Mouse (Mus musculus): ENCODE results near the gene Vps9d1. TPM values are rescaled to one million over a fixed set of nuclear protein-coding genes. Genes with fewer than 3 reads are reported as not detected.
"Not testable (repeated sequence)": the region's sequence is repeated elsewhere in the genome, so short reads cannot be mapped to it uniquely, and the experiment has no call there.

Gene Vps9d1
- polyA plus RNA-seq, 1 experiment from 2014 or later, result 29.4 TPM

DNA sequence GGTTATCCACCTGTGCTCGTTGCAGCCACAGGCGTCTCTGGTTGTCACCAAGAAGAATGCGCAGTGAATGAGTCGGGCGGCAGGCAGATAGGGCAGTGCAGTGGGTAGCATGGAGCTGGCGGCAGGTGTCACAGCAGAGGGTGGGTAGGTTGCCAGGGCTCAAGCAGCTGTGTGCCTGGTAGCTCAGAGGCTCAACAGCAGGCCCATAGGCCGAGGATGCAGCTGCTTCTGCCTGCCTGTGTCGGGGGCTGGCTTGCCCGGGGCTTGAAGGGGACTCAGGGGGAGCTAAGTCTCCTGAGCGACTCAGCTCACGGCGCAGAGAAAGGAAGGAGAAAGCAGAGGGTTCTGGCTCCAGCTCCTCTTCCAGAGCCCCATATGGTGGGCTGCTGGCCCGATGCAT, 20.8 kb downstream of the Vps9d1 start:
- H3K9ac ChIP-seq, result no peak overlapping the region
- peaks cover 20% of the 10 kb centered on the region for H3K36me3 ChIP-seq
- WGBS, result 56% methylated on average over 13 of the region's 13 CpGs
- no peak for ATAC-seq (ENCODE audit: insufficient number of reproducible peaks, low FRiP score, low TSS enrichment, low read depth)
- H3K4me2 ChIP-seq, result no peak overlapping the region
- H3K9me3 ChIP-seq, result no peaks in the 10 kb centered on the region
- H3K27ac ChIP-seq, result no peak overlapping the region
- no peak overlapping the region for H3K4me3 ChIP-seq
- peaks cover 32% of the 10 kb centered on the region for H3K27me3 ChIP-seq
- peaks cover 29% of the 10 kb centered on the region for H3K4me1 ChIP-seq

- 28% methylated on average over 7 of the region's 7 CpGs for WGBS
- no peak for ATAC-seq (ENCODE audit: insufficient number of reproducible peaks, low FRiP score, low TSS enrichment, low read depth)
- H3K4me2 ChIP-seq, result no peak overlapping the region
- H3K27me3 ChIP-seq, result peaks cover 32% of the 10 kb centered on the region
- H3K27ac ChIP-seq, result no peak overlapping the region
- H3K4me3 ChIP-seq, result no peak overlapping the region
- H3K9ac ChIP-seq, result no peak overlapping the region
- peaks cover 29% of the 10 kb centered on the region for H3K4me1 ChIP-seq
- no peaks in the 10 kb centered on the region for H3K9me3 ChIP-seq
- peaks cover 26% of the 10 kb centered on the region for H3K36me3 ChIP-seq
These were observed 21.6 kb downstream of the Vps9d1 start for GRCm38 (mm10) chr8:123232553-123232952.

GRCm38 (mm10) chr8:123231742-123232141, 22.4 kb downstream of the Vps9d1 start:
- no peaks in the 10 kb centered on the region for H3K9me3 ChIP-seq
- 61% methylated on average over 5 of the region's 5 CpGs for WGBS
- H3K36me3 ChIP-seq, result peaks cover 34% of the 10 kb centered on the region
- no peak overlapping the region for H3K9ac ChIP-seq
- no peak overlapping the region for H3K4me3 ChIP-seq
- H3K27ac ChIP-seq, result no peak overlapping the region
- ATAC-seq (ENCODE audit: insufficient number of reproducible peaks, low FRiP score, low TSS enrichment, low read depth), result no peak
- H3K4me2 ChIP-seq, result no peak overlapping the region
- H3K4me1 ChIP-seq, result peaks cover 29% of the 10 kb centered on the region
- peaks cover 32% of the 10 kb centered on the region for H3K27me3 ChIP-seq

GRCm38 (mm10) chr8:123230326-123230725, 23.8 kb downstream of the Vps9d1 start:
- not testable (repeated sequence) for ATAC-seq (ENCODE audit: insufficient number of reproducible peaks, low FRiP score, low TSS enrichment, low read depth)

GRCm38 (mm10) chr8:123228416-123228815, 25.7 kb downstream of the Vps9d1 start:
- H3K9ac ChIP-seq, result no peak overlapping the region
- peaks cover 22% of the 10 kb centered on the region for H3K4me1 ChIP-seq
- 92% methylated on average over 1 of the region's 1 CpGs for WGBS
- no peak for ATAC-seq (ENCODE audit: insufficient number of reproducible peaks, low FRiP score, low TSS enrichment, low read depth)
- H3K4me3 ChIP-seq, result no peak overlapping the region
- H3K36me3 ChIP-seq, result peaks cover 34% of the 10 kb centered on the region
- H3K9me3 ChIP-seq, result no peaks in the 10 kb centered on the region
- H3K4me2 ChIP-seq, result no peak overlapping the region
- no peak overlapping the region for H3K27ac ChIP-seq
- H3K27me3 ChIP-seq, result peaks cover 11% of the 10 kb centered on the region

More at GRCm38 (mm10) chr8:123230326-123230725, 23.8 kb downstream of the Vps9d1 start:
- H3K27ac ChIP-seq, H3K4me3 ChIP-seq, H3K9ac ChIP-seq, H3K9me3 ChIP-seq, H3K4me2 ChIP-seq: not testable (repeated sequence)
- WGBS, result 80% methylated on average over 11 of the region's 11 CpGs
- Histone ChIP-seq H3K36me3 (peaks cover 34% of the 10 kb centered on the region), H3K4me1 (peaks cover 25% of the 10 kb centered on the region), H3K27me3 (peaks cover 28% of the 10 kb centered on the region)

DNA sequence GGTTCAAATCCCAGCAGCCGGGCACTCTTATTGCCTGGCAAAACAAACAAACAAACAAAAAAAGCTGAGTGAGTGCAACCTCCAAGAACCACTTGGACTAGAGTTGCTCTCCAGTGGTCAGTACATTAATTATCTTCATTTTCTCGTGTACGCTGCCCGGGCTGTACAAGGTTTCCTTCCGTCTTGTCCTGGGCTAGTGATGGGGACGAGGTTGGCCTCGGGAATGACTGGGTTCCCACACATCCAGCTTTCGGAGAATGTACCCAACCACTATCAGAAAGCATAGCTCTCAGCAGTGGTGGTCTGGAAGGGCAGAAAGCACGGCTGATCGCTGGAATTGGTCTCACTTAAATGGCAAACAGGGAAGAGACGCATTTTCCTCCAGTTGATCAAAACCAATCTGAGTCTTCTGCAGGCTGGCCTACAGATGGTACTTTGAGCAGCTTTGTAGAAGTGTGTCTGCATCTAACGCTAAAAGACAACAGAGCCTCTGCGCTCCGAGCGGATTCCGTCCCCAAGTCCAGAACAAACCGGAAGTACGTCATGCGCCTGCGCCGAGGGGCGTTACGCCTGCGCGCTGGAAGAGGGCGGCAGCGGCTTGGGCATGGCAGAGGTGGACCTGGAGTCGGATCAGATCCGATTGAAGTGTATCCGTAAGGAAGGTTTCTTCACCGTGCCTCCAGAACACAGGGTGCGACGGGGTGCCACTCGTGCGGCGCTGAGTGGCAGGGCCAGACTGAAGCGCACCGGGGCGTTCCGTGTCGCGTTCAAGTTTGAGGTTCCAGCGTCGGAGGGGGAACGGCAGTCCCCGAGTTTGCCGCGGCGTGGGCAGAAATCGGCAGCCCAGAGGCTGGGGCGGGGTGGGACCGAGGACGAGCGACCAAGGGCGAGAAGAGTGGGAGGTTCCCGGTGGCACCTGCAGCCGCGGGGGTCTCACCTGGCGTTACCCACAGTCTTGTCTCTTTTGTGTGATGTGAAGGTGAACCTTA, 29.6 kb downstream of the Vps9d1 start, which contains the start of gene Cdk10:
TSS of gene Cdk10 (plus strand) at position 565 of the 989 bp plus-strand sequence.
- Histone ChIP-seq H3K4me3 (peak within 1 kb of the TSS; percentile 89), H3K36me3 (peaks cover 27% of the 10 kb centered on the region), H3K27ac (peak within 1 kb of the TSS; percentile 91), H3K9ac (peak within 1 kb of the TSS; percentile 88), H3K4me2 (peak within 1 kb of the TSS; percentile 87), H3K27me3 (no peaks in the 10 kb centered on the region), H3K4me1 (peaks cover 15% of the 10 kb centered on the region), H3K9me3 (no peaks in the 10 kb centered on the region)
- peak; percentile 67; the same call in 1 of the 2 replicates for ATAC-seq (ENCODE audit: insufficient number of reproducible peaks, low FRiP score, low TSS enrichment, low read depth)
- 3% methylated on average over 59 of the region's 59 CpGs for whole genome bisulfite sequencing

DNA sequence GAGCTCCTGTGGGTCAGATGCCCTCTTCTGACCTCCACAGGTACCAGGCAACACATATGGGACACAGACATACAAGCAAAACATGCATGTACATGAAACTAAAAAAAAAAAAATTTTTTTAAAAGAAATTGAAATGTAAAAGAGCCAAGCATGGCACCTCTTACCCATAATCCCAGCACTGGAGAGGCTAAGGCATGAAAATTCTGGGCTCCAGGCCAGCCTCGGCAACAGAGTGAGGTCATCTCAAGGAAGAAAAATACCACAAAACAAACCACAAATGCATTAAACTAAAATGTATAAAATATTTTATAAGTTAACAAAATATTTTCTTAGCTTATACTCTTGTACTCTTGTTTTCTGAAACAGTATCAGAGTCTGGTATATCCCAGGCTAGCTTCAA, 33.2 kb downstream of the Vps9d1 start:
- Histone ChIP-seq H3K27me3 (no peaks in the 10 kb centered on the region), H3K4me1 (peaks cover 14% of the 10 kb centered on the region), H3K9me3 (no peaks in the 10 kb centered on the region), H3K4me2 (no peak overlapping the region), H3K27ac (no peak overlapping the region), H3K36me3 (no peaks in the 10 kb centered on the region), H3K9ac (no peak overlapping the region), H3K4me3 (no peak overlapping the region)
- 39% methylated on average over 1 of the region's 1 CpGs for WGBS
- no peak for ATAC-seq (ENCODE audit: insufficient number of reproducible peaks, low FRiP score, low TSS enrichment, low read depth)

GRCm38 (mm10) chr8:123215430-123215829, 38.7 kb downstream of the Vps9d1 start:
- Histone ChIP-seq H3K4me3 (no peak overlapping the region), H3K36me3 (0 out of 2 replicates have a peak, but pooled peaks cover 1% of the 10 kb centered on the region), H3K4me2 (no peak overlapping the region), H3K9ac (no peak overlapping the region), H3K27me3 (no peaks in the 10 kb centered on the region), H3K9me3 (no peaks in the 10 kb centered on the region), H3K4me1 (peaks cover 24% of the 10 kb centered on the region), H3K27ac (no peak overlapping the region)
- 80% methylated on average over 3 of the region's 3 CpGs for WGBS
- ATAC-seq (ENCODE audit: insufficient number of reproducible peaks, low FRiP score, low TSS enrichment, low read depth), result no peak

- Histone ChIP-seq H3K9me3 (no peaks in the 10 kb centered on the region), H3K4me3 (peak overlapping the region; percentile 98), H3K27me3 (no peaks in the 10 kb centered on the region), H3K27ac (peak overlapping the region; percentile 43; the same call in 1 of the 2 replicates), H3K4me1 (peaks cover 24% of the 10 kb centered on the region), H3K4me2 (peak overlapping the region; percentile 86), H3K9ac (peak overlapping the region; percentile 97), H3K36me3 (peaks cover 23% of the 10 kb centered on the region)
- 13% methylated on average over 22 of the region's 22 CpGs for WGBS
- no peak for ATAC-seq (ENCODE audit: insufficient number of reproducible peaks, low FRiP score, low TSS enrichment, low read depth)
These were observed 40.9 kb downstream of the Vps9d1 start for GRCm38 (mm10) chr8:123213118-123213772.

- WGBS, result 2% methylated on average over 63 of the region's 76 CpGs
- peak; percentile 89 for ATAC-seq (ENCODE audit: insufficient number of reproducible peaks, low FRiP score, low TSS enrichment, low read depth)
- H3K4me2 ChIP-seq, result peak within 1 kb of the TSS; percentile 86
These were observed 41.6 kb downstream of the Vps9d1 start, which contains the start of the genes Chmp1a and Spata33 for GRCm38 (mm10) chr8:123212321-123213117. Gene Chmp1a (minus strand): TSS chr8:123212763. Gene Spata33 (plus strand): TSS chr8:123212832.

DNA sequence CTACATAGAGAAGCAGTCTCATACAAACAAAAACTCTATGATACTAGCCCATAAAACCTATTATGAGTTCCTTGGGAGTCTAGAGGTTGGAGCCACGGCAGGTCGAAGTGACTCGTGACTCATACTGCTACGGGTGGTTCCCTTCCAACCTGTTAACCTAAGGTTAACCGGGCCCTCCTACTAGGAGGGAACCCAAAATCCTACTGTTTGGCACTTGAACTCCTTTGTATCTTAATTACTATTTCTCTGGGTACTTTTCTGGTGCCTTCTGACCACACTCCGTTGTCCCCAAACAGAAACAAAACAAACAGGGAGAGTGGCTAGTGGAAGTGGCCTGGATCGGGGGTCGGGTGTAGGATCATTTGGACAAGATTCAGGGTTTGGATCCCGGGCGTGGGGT, 42.3 kb downstream of the Vps9d1 start:
- H3K36me3 ChIP-seq, result peaks cover 37% of the 10 kb centered on the region
- H3K9me3 ChIP-seq, result no peaks in the 10 kb centered on the region
- H3K27ac ChIP-seq, result 0 out of 2 replicates have a peak overlapping the region, but pooled peaks have one; percentile 51
- H3K4me1 ChIP-seq, result peaks cover 24% of the 10 kb centered on the region
- no peaks in the 10 kb centered on the region for H3K27me3 ChIP-seq
- peak overlapping the region; percentile 86 for H3K4me2 ChIP-seq
- 39% methylated on average over 10 of the region's 10 CpGs for WGBS
- ATAC-seq (ENCODE audit: insufficient number of reproducible peaks, low FRiP score, low TSS enrichment, low read depth), result no peak
- H3K9ac ChIP-seq, result peak overlapping the region; percentile 97
- peak overlapping the region; percentile 98 for H3K4me3 ChIP-seq

More at GRCm38 (mm10) chr8:123212321-123213117, 41.6 kb downstream of the Vps9d1 start, which contains the start of the genes Chmp1a and Spata33:
- H3K27me3 ChIP-seq, result no peaks in the 10 kb centered on the region
- H3K27ac ChIP-seq, result peak within 1 kb of the TSS; percentile 51
- H3K36me3 ChIP-seq, result peaks cover 31% of the 10 kb centered on the region
- peaks cover 24% of the 10 kb centered on the region for H3K4me1 ChIP-seq
- no peaks in the 10 kb centered on the region for H3K9me3 ChIP-seq
- H3K4me3 ChIP-seq, result peak within 1 kb of the TSS; percentile 98
- peak within 1 kb of the TSS; percentile 97 for H3K9ac ChIP-seq
